Mouse (Mus musculus) inflammation-experienced regulatory T-cells, adult 6 months (primary cell): ENCODE results near the gene Leap2. TPM values are rescaled to one million over a fixed set of nuclear protein-coding genes. Genes with fewer than 3 reads are reported as not detected.
A peak's percentile ranks its signal among the peaks of the same experiment; 100 is the strongest.
"Not testable (repeated sequence)": the region's sequence is repeated elsewhere in the genome, so short reads cannot be mapped to it uniquely, and the experiment has no call there.

Source experiments
- ATAC-seq: one replicate; pipeline ENCODE4 v1.8.0; 2017
- polyA plus RNA-seq, 3 experiments: library from polyadenylated mRNA; unstranded; fragments of 100-300 nt; shearing (Covaris generic); gene quantifications; one replicate each; pipeline ENCODE4 v1.2.1; 2017

Gene Leap2
- polyA plus RNA-seq, 3 experiments from 2014 or later = 0.67 to 0.96 TPM; not detected in 1

- ATAC-seq = no peak
These were observed 19.0 kb upstream of the Leap2 start for GRCm38 (mm10) chr11:53441921-53442320.

- no peak for ATAC-seq
These were observed 13.4 kb upstream of the Leap2 start for GRCm38 (mm10) chr11:53436338-53436737.

GRCm38 (mm10) chr11:53435504-53435903 lies 12.5 kb upstream of the Leap2 start:
- no peak for ATAC-seq

GRCm38 (mm10) chr11:53433057-53433456 lies 10.1 kb upstream of the Leap2 start:
- ATAC-seq = no peak

GRCm38 (mm10) chr11:53431347-53432056 lies 8.5 kb upstream of the Leap2 start:
- no peak for ATAC-seq

GRCm38 (mm10) chr11:53430670-53431346 lies 7.8 kb upstream of the Leap2 start, which contains the start of the genes Uqcrq and Gdf9:
Uqcrq (minus strand) TSS chr11:53430831.
Gdf9 (plus strand) TSS chr11:53431023.
- ATAC-seq = peak; percentile 94

- ATAC-seq = peak; percentile 28
These were observed 7.3 kb upstream of the Leap2 start for GRCm38 (mm10) chr11:53430300-53430669.

GRCm38 (mm10) chr11:53429182-53429581 lies 6.2 kb upstream of the Leap2 start:
- ATAC-seq = no peak

GRCm38 (mm10) chr11:53428716-53429057 lies 5.7 kb upstream of the Leap2 start:
- no peak for ATAC-seq

- ATAC-seq = no peak
These were observed 5.2 kb upstream of the Leap2 start for GRCm38 (mm10) chr11:53427993-53428715.

GRCm38 (mm10) chr11:53426914-53427313 lies 3.9 kb upstream of the Leap2 start:
- ATAC-seq = not testable (repeated sequence)

GRCm38 (mm10) chr11:53425711-53426255 lies 2.8 kb upstream of the Leap2 start:
- no peak for ATAC-seq

- ATAC-seq = no peak
These were observed 2.3 kb upstream of the Leap2 start for GRCm38 (mm10) chr11:53425251-53425650.

GRCm38 (mm10) chr11:53424826-53425225 lies 1.9 kb upstream of the Leap2 start:
- ATAC-seq = no peak

GRCm38 (mm10) chr11:53418048-53418447 lies 4.9 kb downstream of the Leap2 start:
- no peak for ATAC-seq

- ATAC-seq = no peak
These were observed 9.1 kb downstream of the Leap2 start for GRCm38 (mm10) chr11:53413871-53414270.

- ATAC-seq = peak; percentile 32
These were observed 11.2 kb downstream of the Leap2 start for GRCm38 (mm10) chr11:53411738-53412137.

- ATAC-seq = no peak
These were observed 19.3 kb downstream of the Leap2 start for GRCm38 (mm10) chr11:53403638-53404037.

- no peak for ATAC-seq
These were observed 29.1 kb downstream of the Leap2 start for GRCm38 (mm10) chr11:53393856-53394255.

- no peak for ATAC-seq
These were observed 39.1 kb downstream of the Leap2 start for GRCm38 (mm10) chr11:53383758-53384428.

GRCm38 (mm10) chr11:53378918-53379317 lies 44.1 kb downstream of the Leap2 start:
- ATAC-seq = no peak
